Mouse (Mus musculus): Measurements from ENCODE around the gene Ngf.

Ngf gene

DNA sequence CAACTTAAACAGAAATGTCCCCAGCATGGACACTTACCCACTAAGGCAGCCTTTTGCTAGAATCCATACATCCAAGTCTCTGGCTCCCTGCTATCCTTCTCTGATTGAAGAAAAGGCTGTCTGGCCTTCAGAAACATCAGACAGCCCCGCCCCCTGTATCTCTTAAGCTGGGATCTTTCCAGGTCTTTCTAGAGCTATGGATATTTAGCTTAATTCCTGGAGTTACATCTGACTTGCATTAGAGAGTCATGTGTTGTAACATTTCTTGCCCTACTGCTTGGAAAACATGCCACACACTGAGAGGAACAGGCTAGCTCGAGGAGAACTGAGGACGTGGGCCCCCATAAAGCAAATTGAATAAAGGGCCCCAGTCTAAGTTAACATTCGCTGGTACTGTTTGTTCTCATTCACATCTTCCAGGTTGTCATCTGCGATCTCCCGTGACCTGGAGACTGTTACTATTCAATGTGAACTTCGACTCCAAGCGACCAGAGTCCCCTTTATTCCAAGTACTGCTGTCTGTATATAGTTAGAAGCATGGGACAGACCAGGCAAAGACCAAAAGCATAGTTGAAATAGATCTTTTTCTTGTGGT is 38.0 kb downstream of the Ngf start:
- DNase-seq (ENCODE audit: low read depth), result no peak

DNA sequence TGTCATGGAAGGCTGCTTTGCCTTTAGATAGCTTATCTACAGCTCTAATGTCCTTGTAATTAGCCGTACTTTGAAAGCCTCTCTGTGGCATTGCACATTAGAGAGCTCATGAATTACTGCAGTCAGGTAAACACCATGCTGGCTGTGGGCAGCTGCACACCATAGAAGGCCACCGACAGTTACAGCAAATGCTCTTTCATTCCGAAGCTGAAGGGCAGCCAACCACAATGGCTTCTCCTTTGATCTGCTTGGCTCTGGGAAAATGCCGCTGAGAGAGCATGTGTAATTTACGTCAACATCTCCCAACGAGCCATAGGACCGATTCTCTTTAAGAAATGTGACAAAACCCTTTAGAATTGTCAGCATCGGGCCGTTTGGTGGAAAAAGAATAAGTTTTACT is 38.7 kb downstream of the Ngf start:
- no peak for DNase-seq (ENCODE audit: low read depth)

DNA sequence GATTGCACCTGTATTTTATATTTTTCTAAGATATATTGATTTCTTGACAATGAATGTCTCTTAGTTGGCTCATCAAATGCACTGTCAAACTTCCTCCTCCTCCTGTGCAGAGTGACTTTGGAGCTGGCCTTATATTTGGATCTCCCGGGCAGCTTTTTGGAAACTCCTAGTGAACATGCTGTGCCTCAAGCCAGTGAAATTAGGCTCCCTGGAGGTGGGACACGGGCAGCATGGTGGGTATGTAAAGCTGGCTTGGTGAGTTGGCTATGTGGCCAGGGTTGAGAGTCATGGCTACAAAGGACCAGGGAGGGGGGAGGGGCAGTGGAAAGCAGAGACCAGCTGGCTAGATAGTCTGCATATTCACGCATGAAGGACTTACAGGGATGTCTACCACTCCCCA is 39.9 kb downstream of the Ngf start:
- DNase-seq (ENCODE audit: low read depth), result no peak

DNA sequence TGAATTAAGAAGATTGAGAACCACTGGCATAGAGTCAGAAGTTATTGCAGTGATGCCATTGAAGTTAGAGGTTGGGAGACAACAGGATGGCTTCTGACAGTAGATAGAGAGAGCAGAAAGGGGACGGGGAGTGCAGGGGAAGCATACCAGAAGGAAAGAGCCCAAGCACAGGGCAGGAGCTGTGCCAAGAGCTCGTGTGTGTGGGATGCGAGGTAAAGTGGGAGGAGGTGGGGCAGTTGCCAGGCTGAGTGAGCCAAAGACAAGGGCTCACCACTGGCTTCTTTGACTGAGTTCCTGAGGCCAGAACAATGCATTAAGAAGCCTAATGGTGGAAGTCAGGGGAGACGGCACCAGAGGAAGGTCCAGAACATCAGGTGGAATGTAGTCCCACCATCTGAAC is 47.2 kb downstream of the Ngf start:
- DNase-seq (ENCODE audit: low read depth), result no peak

DNA sequence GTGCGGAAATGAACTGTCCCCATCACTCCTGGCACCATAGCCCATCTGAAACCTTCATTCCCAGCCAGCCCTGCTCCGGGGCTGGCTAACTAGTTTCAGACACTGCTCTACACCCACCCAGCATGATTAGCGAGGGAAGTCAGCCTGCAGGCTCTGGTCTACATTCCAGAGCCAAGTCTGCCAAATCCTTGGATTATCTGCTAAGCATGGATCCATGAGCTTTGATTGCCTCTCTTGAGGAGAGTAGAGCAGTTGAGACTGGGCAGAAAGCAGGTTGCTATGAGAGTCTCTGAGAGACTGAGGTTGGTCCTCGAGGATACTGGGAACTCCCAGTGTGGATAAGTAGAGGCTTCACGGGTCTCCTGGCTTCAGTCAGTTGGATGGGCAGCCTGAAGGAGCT is 51.3 kb downstream of the Ngf start:
- DNase-seq (ENCODE audit: low read depth), result no peak

DNA sequence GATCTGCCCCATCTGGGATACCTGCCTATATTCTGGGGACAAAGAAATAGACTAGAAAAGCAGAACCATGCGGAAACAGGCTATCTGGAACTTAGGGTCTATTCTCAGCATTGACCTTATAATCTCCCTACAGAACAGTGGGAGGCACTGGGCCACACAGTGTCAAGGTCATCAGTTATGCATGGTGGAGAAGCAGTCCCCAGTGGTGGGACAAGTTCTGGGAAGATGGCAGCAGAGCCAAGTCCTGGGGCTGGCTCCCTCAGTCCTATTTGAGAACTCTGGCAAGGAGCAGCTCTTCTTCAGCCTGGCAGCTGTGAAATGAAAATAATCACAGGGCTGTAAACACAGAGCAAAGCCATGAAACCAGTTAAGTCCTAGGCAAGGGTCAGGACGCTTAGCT is 54.0 kb downstream of the Ngf start:
- DNase-seq (ENCODE audit: low read depth), result no peak

DNA sequence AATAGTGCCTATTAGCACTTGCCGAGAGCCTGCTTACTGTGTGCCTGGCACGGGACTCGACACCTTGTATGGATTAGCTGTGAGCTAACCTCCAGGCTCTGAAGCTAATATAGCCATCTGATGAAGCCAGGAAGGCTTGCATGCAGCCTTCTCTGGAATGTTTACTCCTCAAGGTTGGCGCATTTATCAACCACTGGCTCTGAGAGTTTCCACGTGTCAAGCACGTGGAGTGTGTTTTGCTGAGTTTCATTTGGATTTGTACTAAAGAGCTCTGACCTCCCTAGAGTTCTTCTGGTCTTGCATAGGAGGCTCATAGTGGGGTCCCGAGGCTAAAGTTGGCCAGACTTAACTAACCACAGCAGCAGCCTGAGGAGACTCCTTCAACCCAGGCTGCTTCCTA is 55.2 kb downstream of the Ngf start:
- DNase-seq (ENCODE audit: low read depth), result no peak

DNA sequence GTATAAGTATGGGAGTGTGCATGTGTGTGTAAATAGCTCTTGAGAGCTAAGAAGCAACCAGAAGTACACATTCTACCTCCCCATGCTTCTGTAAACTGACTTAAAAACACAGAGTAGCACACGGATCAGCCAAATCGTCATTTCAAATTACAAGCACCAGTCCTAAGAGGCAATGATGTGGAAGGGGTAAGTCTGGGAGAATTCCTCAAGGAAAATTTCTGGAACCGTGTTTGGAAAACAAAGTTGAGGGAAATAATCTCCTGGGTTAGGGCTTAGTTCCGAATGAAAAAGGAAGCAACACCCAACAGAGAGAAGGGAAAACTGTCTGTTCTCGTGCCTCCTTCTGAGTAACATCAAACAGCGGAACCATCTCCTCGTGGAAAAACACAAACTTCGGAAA is 56.1 kb downstream of the Ngf start:
- DNase-seq (ENCODE audit: low read depth), result no peak

DNA sequence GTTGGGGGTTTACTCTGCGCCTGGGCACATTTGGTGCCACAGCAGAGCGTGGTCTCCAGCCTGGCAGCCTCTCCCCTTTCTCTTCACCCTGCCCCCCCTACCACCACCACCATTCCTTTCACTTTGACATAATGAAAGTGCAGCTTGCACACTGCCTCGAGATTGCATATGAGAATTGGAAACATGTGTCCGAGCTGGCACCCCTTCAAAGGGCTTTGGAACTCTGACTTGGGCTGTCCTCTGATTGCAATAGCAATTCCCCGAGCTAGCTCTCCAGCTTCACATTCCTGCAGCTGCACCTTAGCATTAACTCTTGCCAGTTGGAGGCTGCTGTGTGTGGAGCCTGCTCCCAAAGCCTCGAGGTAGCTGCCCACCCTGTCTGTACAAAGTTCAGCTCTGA is 56.8 kb downstream of the Ngf start:
- DNase-seq (ENCODE audit: low read depth), result no peak

DNA sequence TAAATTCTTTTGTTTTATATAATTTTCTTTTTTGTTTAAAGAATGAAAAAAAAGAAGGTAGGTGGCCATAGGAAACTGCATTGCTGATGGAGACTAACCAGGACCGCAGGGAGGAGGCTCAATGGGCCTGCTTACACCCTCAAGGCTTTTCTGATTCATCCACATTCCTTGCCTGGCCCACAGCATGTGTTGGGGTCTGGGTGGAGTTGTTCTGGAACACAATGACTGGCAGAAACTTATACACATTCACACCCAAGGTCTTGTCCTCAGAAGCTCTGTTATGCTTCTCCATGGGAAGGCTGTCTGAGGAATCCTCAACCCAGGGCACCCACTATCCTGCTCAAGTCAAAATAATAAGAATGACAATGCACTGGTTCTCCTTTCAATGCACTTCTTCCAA is 65.0 kb downstream of the Ngf start:
- DNase-seq (ENCODE audit: low read depth), result no peak

DNA sequence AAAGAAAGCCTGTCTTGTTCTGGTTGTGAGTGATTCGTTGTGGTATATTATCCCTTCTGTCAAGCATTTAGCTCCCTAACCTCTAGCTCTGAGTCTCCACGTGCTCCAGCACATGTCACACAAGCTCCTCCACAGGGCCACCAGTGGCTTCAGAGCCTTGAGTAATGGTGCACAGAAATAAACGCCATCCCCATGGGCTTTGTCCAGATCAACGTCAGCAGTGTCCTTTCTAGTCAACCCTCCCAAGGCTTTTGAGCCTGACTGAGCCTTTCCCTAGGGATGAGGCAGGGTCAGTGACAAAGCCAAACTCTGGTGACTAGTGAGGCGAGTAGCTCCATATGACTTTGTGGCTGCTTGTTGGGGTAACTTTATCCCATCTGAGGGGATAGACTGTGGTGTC is 73.9 kb downstream of the Ngf start:
- DNase-seq (ENCODE audit: low read depth), result no peak

DNA sequence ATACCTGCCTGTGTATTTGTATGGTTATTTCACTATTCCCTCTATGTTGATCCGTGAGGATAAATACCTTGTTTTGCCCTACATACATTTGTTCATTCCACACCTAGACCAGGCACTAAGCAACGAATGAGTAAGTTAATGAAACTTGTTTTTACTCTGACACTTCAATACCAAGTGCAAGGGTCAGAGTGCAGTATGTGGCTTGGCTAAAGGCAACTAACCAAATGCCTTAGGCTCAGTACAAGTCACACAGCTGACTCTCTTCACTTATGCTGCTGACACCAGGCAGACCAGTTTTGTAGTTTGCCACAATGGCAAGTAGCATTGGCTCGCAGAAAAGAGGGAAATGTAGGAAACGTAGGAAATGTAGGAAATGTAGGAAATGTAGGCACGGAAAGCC is 77.8 kb downstream of the Ngf start:
- no peak for DNase-seq (ENCODE audit: low read depth)

DNA sequence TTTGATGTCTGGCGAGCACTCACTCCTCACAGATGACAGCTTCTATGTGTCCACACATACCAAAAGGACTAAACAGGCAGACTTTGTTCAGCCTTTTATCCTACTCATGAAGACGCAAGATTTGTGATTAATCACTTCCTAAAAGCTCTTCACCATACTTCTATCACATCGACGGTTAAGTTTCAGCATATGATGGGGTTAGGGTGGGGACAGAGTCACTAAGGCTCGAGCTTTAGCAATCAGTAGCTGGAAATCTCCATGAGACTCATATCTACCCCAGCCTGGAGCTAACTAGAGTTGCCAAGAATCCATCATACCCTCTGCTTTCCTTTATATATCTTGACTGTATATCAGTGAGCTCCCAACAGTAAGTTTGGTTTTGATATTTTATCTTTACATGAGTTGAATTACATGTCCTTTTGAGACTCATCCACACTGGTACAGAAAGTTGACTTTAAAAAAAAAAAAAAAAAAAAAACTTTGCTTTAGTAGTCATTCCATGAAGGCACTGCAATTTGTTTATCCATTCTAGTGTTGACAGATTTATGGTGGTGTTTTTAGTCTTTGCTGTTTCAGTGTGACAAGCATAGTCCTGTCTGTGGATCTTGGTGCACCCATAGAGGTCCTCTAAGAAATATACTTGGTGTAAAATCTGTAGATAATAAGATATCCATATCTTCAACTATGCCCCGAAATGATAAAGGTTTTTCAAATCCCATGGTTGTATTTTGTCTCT is 84.4 kb downstream of the Ngf start:
- DNase-seq (ENCODE audit: low read depth), result no peak

DNA sequence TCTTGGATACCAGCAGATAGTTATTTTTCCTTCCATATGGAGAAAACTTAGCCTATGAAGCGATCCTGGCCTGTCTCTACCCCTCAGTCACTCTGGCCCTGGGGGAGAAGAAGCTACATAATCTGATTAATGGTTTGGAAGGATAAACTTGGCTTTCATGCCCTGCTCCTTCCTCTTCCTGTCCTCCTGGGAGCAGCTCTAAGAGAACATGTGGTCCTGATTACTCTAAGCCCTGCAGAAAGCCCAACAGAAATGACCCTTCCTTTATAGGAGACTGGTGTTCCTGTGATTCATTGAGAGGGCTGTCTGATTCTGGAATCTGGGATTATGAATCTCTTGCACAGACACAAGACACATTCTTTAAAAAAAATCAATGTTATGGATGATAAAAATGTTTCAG is 86.4 kb downstream of the Ngf start:
- no peak for DNase-seq (ENCODE audit: low read depth)

DNA sequence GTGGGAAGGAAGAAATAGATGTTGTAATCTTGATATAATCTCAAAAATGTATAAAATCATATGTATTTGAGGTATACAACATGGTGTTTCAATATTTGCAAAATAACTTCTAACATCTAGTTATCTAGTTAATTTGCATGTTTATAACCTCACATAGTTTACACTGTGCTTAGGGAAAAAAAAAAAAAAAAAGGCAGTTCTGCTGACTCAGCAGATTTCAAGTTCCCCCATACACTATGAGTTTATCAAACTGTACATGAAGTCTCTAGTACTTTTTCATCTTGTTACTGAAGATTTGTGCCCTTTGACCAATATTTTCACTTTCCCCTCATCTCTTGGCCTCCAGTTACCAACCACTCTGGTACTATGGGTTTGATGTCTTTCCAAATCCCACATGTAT is 86.9 kb downstream of the Ngf start:
- DNase-seq (ENCODE audit: low read depth), result no peak

All from c-Kit-positive CD71-positive TER-119-negative erythroid progenitor cells, embryonic 14.5 days (primary cell).